Mouse (Mus musculus) T-helper 2 cell (primary cell): ENCODE results near the gene Olfr761.
"Not testable (repeated sequence)": the region's sequence is repeated elsewhere in the genome, so short reads cannot be mapped to it uniquely, and the experiment has no call there.

Experiments
- in situ Hi-C: fragments of 300-600 bp; cut with MboI, MseI; formaldehyde crosslinking; loops from one replicate; pipeline ENCODE4 v1.15.1; 2025; ENCODE audit warnings: high pct_unique_total_duplicates

The Olfr761 gene

DNA sequence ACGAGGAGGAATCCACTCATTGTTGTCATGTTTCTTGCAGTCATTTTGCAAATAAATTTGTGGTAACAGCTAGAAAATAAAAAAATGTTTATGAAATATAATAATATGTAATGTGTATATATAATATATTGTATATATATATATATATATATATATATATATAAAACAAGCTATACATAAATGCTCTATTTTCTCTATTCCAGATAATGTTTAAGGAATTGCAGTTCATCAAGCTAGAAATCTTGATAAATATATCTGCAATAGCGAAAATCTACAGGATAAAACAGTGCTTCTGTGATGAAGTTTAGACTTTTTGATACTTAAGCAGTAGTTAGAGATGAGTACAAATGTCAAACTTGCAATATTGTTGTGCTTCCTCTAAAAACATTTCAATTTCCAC is at the start of gene Olfr761:
TSS of gene Olfr761 (minus strand) at position 101 of the 400 bp plus-strand sequence.
- in situ Hi-C loops = no loop called here

DNA sequence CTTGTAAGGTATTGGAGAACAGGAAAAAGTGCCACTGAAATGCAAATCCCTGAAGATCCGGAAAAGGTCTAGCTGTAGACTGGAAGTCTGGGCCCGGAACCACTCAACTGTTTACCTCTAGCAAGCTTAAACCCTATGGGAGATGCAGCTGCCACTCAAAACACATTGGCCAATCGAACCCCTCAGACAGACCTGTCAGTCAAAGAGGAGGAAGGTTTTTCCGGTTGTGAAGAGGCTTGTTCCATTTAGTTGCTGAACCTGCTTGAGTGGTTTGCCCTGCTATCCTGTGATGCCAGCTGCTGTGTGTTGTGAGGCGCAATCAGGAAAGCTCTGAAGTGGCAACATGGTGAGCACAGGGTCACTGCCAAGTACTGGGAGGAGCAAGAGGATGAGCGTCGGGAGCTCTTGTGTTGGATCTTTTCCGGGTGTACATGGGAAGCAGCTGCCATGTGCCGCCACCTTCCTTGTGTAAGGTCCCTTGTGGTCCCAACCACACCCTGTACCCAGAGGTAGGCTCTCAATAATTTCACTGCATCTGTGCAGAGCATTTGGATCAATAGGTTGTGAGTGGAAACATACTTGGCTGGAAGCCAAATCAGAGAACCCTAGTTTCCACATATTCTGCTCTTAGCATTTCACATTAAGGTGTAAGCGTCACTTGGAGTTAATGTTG is 42.9 kb upstream of the Olfr761 start:
- in situ Hi-C loops = no loop called here

DNA sequence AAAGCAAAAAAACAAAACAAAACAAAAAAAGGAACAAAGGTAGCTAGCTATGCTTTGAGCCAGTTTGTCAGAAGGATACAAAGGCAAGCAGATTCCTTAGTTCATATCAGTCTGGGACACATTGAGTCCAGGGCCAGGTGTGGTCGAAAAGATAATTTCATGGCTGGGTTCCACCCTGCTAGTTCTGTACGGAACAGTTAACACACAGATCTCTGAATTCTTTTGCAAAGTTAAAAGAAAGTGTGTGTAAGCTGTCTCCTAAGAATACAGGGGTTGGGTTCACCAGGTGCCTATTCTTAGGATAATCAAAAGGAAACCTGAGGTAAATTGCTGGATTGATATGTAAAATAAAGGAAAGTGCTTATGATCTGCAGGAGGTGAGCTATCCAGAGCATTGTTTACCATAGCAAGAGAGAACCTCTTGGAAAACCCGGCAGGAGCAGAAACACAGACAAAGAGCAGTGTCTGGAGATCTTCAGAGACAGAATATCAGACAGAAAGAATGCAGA is 37.6 kb upstream of the Olfr761 start:
- in situ Hi-C loops = no loop called here

DNA sequence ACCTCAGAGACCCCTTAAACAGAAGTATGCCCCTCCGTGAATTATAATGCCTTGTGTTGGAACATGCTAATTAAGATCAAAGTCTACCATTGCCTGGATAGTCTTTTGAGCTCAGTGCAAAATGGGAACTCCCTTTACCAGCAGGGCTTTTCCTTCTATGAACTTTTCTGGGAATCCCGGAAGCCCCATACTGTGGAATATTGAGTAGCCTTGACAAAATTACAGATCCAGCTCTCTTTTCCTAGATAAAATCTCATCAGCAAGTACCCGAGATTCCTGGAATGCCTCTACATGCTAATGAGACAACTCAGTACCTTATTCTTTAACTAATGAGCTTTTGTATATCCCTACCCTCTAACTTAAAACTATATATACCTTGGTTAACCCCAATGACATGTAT is 20.7 kb upstream of the Olfr761 start:
- in situ Hi-C loops = no loop called here

DNA sequence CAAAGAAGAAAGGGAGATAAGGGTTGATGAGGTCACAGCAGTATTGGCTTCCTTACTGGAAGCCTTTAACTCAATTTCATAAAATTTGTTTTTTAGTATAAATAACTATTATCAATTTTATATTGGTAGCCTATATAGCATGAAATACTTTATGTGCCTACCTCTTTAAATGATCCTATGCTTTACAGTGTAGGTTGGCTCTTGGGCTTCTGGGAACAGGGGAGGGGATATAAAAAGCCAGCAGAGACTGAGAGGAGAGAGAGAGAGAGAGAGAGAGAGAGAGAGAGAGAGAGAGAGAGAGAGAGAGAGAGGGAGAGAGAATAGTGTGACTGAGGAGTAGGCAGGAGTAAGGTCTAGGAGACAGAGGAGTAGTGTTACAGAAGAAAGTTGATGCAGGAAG is 32.6 kb downstream of the Olfr761 start, which contains the start of gene Olfr128:
TSS of gene Olfr128 (plus strand) at position 301 of the 400 bp plus-strand sequence.
- in situ Hi-C loops = no loop called here

DNA sequence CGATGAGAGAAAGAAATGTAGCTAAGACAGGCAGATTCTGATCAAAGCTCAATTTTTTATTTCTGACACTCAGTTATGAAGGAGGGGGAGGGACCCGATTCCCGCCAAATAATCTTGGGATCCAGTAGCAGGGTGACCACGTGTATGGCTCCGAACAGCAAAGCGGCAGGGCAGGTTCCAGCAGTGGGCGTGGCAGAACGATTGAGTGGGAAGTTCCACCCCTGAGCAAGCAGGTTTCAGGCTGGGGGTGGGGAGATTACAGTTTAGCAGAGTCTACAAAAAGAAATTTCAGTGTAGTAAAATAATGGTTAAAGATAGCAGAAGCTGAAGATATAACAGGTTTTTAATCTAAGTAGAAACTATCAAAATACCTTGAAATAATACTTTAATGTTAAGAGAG is 46.1 kb downstream of the Olfr761 start:
- in situ Hi-C loops = not testable (repeated sequence)
